Mouse (Mus musculus): ENCODE data around the gene H2al1b. TPM values are rescaled to one million over a fixed set of nuclear protein-coding genes. Genes with fewer than 3 reads are reported as not detected.
"Not testable (repeated sequence)": the region's sequence is repeated elsewhere in the genome, so short reads cannot be mapped to it uniquely, and the experiment has no call there.

H2al1b gene
- polyA plus RNA-seq, 1 experiment: 28.9 TPM

DNA sequence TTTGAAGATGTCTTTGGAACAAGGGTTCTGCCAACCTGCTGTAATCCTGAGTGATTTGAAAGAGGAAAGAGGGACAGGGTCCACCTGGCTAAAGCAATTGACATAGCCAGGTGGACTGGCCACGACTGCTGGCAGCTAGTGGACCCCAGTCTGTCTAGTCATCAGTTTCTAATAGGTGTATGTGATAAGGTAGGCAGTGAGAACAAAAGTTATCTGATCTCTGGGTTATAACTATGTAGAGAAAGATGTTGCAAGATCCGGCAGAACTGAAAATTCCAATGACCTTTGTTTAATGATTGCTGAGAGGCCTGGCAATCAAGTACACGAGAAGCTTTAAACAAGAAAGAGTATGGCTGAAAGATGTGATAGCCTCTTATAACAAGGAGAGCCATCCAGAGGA lies 29.0 kb upstream of the H2al1b start:
- H3K27ac ChIP-seq (ENCODE audit: control insufficient read depth, insufficient read depth, low read depth, low read length): no peak overlapping the region
- no peaks in the 10 kb centered on the region for H3K4me1 ChIP-seq (ENCODE audit: control insufficient read depth, insufficient read depth, low read length)
- no peak for TF ChIP-seq POLR2A (IDR thresholded peaks at IDR 0.05; ENCODE audit: control insufficient read depth, low read depth, low read length)
- no peak for TF ChIP-seq CTCF (IDR thresholded peaks at IDR 0.05; ENCODE audit: control insufficient read depth, insufficient read depth, insufficient replicate concordance, low read depth, low read length)
- no peaks in the 10 kb centered on the region for H3K36me3 ChIP-seq (ENCODE audit: control insufficient read depth, insufficient read depth, low read length)
- H3K27me3 ChIP-seq (ENCODE audit: control insufficient read depth, insufficient read depth, low read length): no peaks in the 10 kb centered on the region
- no peak overlapping the region for H3K4me3 ChIP-seq (ENCODE audit: control insufficient read depth, low read depth, low read length)

DNA sequence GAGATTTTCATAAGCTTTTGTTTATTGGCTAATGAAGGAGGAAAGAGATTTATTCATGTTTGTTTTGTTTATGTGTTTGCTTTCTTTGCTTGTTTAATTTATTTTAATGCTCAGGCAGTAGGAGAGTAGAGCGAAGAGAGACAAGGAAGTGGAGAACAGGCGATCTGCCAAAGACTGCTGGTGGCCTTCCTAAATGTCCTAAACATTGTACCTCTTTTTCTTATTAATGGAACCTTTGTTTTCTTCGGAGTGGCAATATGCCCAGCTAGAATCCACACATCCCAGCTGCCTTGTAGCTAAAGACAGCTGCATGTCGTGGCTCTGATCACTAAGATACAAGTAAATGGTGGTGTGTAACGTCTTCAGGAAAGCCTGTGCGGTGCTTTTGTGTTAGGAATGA lies 25.1 kb upstream of the H2al1b start:
- no peak for TF ChIP-seq CTCF (IDR thresholded peaks at IDR 0.05; ENCODE audit: control insufficient read depth, insufficient read depth, insufficient replicate concordance, low read depth, low read length)
- no peak for TF ChIP-seq POLR2A (IDR thresholded peaks at IDR 0.05; ENCODE audit: control insufficient read depth, low read depth, low read length)
- Histone ChIP-seq H3K4me3 (ENCODE audit: control insufficient read depth, low read depth, low read length) (no peak overlapping the region), H3K27me3 (ENCODE audit: control insufficient read depth, insufficient read depth, low read length) (no peaks in the 10 kb centered on the region), H3K36me3 (ENCODE audit: control insufficient read depth, insufficient read depth, low read length) (no peaks in the 10 kb centered on the region), H3K4me1 (ENCODE audit: control insufficient read depth, insufficient read depth, low read length) (no peaks in the 10 kb centered on the region), H3K27ac (ENCODE audit: control insufficient read depth, insufficient read depth, low read depth, low read length) (no peak overlapping the region)

DNA sequence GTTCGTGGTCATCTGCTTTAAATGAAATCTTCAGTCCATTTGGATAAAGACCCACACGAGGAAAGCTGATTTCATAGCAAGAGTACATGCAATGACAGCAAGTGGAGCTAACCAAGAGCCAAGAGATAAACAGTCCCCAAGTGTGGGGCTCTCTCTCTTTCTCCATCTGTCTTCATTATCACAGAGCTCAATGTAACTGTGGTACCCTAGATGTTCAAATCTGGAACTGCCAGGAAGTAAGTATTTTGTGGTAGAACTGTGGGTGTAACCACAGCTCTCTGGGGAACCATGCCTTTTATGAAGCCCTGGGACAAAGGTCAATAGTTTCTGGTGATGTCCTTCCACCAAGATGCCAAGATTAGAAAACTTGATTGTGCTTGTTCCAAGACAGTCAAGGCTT lies 21.5 kb upstream of the H2al1b start:
- no peaks in the 10 kb centered on the region for H3K36me3 ChIP-seq (ENCODE audit: control insufficient read depth, insufficient read depth, low read length)
- no peaks in the 10 kb centered on the region for H3K27me3 ChIP-seq (ENCODE audit: control insufficient read depth, insufficient read depth, low read length)
- TF ChIP-seq CTCF (IDR thresholded peaks at IDR 0.05; ENCODE audit: control insufficient read depth, insufficient read depth, insufficient replicate concordance, low read depth, low read length): no peak
- TF ChIP-seq POLR2A (IDR thresholded peaks at IDR 0.05; ENCODE audit: control insufficient read depth, low read depth, low read length): no peak
- no peak overlapping the region for H3K27ac ChIP-seq (ENCODE audit: control insufficient read depth, insufficient read depth, low read depth, low read length)
- H3K4me1 ChIP-seq (ENCODE audit: control insufficient read depth, insufficient read depth, low read length): no peaks in the 10 kb centered on the region
- no peak overlapping the region for H3K4me3 ChIP-seq (ENCODE audit: control insufficient read depth, low read depth, low read length)

DNA sequence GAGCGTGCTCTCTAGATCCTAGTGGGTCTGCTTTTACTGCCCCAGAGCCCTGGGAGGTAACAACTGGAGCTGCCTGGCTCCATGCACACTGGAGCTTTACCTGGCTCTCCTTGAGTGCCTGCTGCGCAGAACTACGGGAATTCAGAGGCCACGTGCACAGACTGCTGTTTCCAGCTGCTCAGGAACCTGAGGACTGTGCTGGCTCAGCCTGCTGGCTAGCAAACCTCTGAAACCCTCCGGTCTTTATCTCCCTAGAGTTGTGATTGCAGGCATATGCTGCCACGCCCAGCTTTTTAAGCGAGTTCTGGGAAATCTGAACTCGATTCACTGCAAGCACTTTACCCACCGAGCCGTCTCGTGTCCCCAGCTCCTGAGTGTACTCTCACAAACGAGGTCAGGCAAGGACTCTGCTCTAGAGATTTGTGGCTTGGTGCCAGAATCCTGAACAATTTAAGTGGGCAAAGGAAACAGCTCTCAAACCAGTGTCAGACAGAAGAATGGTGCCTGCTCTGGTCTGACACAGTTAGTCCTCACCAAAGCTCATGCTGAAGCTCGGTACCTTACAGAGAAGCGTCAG lies 13.8 kb upstream of the H2al1b start:
- Histone ChIP-seq H3K27me3 (ENCODE audit: control insufficient read depth, insufficient read depth, low read length) (no peaks in the 10 kb centered on the region), H3K4me1 (ENCODE audit: control insufficient read depth, insufficient read depth, low read length) (no peaks in the 10 kb centered on the region), H3K36me3 (ENCODE audit: control insufficient read depth, insufficient read depth, low read length) (no peaks in the 10 kb centered on the region), H3K27ac (ENCODE audit: control insufficient read depth, insufficient read depth, low read depth, low read length) (no peak overlapping the region), H3K4me3 (ENCODE audit: control insufficient read depth, low read depth, low read length) (no peak overlapping the region)
- no peak for TF ChIP-seq CTCF (IDR thresholded peaks at IDR 0.05; ENCODE audit: control insufficient read depth, insufficient read depth, insufficient replicate concordance, low read depth, low read length)

DNA sequence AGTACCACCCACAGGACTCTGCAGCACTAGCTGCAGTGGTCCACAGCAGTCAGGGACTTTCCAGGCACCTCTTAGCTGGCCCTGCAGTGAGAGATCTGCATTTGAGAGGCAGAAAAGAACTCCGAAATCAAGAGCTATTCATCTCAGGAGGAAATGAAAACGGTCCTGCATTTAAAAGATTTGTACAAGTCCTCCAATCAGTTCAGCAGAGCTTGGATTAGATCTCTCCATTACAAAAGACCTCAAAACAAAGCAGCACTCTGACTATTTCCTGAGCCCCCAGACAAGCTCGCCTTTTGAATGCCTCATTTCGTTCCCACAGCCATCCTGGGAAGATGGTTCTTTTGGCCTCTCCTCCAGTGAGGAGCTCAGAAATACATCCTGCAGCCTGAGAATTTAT lies 13.0 kb upstream of the H2al1b start:
- Histone ChIP-seq H3K27me3 (ENCODE audit: control insufficient read depth, insufficient read depth, low read length) (no peaks in the 10 kb centered on the region), H3K4me1 (ENCODE audit: control insufficient read depth, insufficient read depth, low read length) (no peaks in the 10 kb centered on the region), H3K4me3 (ENCODE audit: control insufficient read depth, low read depth, low read length) (no peak overlapping the region), H3K27ac (ENCODE audit: control insufficient read depth, insufficient read depth, low read depth, low read length) (no peak overlapping the region), H3K36me3 (ENCODE audit: control insufficient read depth, insufficient read depth, low read length) (no peaks in the 10 kb centered on the region)
- TF ChIP-seq POLR2A (IDR thresholded peaks at IDR 0.05; ENCODE audit: control insufficient read depth, low read depth, low read length): no peak
- TF ChIP-seq CTCF (IDR thresholded peaks at IDR 0.05; ENCODE audit: control insufficient read depth, insufficient read depth, insufficient replicate concordance, low read depth, low read length): no peak

DNA sequence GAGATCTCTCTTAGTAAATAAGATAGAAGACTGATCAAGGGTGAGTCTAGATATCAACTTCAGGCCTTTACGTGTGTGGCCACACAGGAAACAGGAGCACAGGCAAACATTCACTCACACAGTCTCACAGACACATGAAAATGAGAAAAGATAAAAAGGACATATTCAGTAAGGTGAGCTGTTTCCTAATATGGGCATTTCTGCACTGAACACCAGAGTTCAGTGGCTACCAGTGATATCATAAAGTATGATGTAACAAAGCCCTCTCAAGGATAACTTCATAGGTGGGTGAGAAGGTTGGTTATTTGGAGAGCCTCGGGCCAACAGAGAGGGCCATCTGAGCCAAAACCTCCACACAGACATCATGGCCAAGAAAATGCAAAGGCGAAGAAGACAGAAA lies 3.3 kb upstream of the H2al1b start, which contains the start of gene H2al1a:
TSS of gene H2al1a (plus strand) at position 301 of the 400 bp plus-strand sequence.
- not testable (repeated sequence) for H3K4me3 ChIP-seq (ENCODE audit: control insufficient read depth, low read depth, low read length); H3K27ac ChIP-seq (ENCODE audit: control insufficient read depth, insufficient read depth, low read depth, low read length); H3K27me3 ChIP-seq (ENCODE audit: control insufficient read depth, insufficient read depth, low read length); H3K36me3 ChIP-seq (ENCODE audit: control insufficient read depth, insufficient read depth, low read length); H3K4me1 ChIP-seq (ENCODE audit: control insufficient read depth, insufficient read depth, low read length)

DNA sequence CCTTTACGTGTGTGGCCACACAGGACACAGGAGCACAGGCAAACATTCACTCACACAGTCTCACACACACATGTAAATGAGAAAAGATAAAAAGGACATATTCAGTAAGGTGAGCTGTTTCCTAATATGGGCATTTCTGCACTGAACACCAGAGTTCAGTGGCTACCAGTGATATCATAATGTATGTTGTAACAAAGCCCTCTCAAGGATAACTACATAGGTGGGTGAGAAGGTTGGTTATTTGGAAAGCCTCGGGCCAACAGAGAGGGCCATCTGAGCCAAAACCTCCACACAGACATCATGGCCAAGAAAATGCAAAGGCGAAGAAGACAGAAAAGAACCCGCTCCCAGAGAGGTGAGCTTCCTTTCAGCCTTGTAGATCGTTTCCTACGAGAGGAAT lies 3.1 kb downstream of the H2al1b start, which contains the start of gene H2al1c:
TSS of gene H2al1c (plus strand) at position 301 of the 400 bp plus-strand sequence.
- not testable (repeated sequence) for H3K4me1 ChIP-seq (ENCODE audit: control insufficient read depth, insufficient read depth, low read length); H3K27me3 ChIP-seq (ENCODE audit: control insufficient read depth, insufficient read depth, low read length); H3K4me3 ChIP-seq (ENCODE audit: control insufficient read depth, low read depth, low read length); H3K36me3 ChIP-seq (ENCODE audit: control insufficient read depth, insufficient read depth, low read length); H3K27ac ChIP-seq (ENCODE audit: control insufficient read depth, insufficient read depth, low read depth, low read length)

DNA sequence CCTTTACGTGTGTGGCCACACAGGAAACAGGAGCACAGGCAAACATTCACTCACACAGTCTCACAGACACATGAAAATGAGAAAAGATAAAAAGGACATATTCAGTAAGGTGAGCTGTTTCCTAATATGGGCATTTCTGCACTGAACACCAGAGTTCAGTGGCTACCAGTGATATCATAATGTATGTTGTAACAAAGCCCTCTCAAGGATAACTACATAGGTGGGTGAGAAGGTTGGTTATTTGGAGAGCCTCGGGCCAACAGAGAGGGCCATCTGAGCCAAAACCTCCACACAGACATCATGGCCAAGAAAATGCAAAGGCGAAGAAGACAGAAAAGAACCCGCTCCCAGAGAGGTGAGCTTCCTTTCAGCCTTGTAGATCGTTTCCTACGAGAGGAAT lies 6.3 kb downstream of the H2al1b start, which contains the start of gene H2al1d:
TSS of gene H2al1d (plus strand) at position 301 of the 400 bp plus-strand sequence.
- not testable (repeated sequence) for H3K4me3 ChIP-seq (ENCODE audit: control insufficient read depth, low read depth, low read length); H3K4me1 ChIP-seq (ENCODE audit: control insufficient read depth, insufficient read depth, low read length); H3K27me3 ChIP-seq (ENCODE audit: control insufficient read depth, insufficient read depth, low read length); H3K36me3 ChIP-seq (ENCODE audit: control insufficient read depth, insufficient read depth, low read length); H3K27ac ChIP-seq (ENCODE audit: control insufficient read depth, insufficient read depth, low read depth, low read length)

DNA sequence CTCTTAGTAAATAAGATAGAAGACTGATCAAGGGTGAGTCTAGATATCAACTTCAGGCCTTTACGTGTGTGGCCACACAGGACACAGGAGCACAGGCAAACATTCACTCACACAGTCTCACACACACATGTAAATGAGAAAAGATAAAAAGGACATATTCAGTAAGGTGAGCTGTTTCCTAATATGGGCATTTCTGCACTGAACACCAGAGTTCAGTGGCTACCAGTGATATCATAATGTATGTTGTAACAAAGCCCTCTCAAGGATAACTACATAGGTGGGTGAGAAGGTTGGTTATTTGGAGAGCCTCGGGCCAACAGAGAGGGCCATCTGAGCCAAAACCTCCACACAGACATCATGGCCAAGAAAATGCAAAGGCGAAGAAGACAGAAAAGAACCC lies 9.4 kb downstream of the H2al1b start, which contains the start of gene H2al1e:
TSS of gene H2al1e (plus strand) at position 301 of the 400 bp plus-strand sequence.
- H3K27me3 ChIP-seq (ENCODE audit: control insufficient read depth, insufficient read depth, low read length); H3K27ac ChIP-seq (ENCODE audit: control insufficient read depth, insufficient read depth, low read depth, low read length); H3K4me3 ChIP-seq (ENCODE audit: control insufficient read depth, low read depth, low read length); H3K36me3 ChIP-seq (ENCODE audit: control insufficient read depth, insufficient read depth, low read length); H3K4me1 ChIP-seq (ENCODE audit: control insufficient read depth, insufficient read depth, low read length): not testable (repeated sequence)

DNA sequence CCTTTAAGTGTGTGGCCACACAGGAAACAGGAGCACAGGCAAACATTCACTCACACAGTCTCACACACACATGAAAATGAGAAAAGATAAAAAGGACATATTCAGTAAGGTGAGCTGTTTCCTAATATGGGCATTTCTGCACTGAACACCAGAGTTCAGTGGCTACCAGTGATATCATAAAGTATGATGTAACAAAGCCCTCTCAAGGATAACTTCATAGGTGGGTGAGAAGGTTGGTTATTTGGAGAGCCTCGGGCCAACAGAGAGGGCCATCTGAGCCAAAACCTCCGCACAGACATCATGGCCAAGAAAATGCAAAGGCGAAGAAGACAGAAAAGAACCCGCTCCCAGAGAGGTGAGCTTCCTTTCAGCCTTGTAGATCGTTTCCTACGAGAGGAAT lies 12.6 kb downstream of the H2al1b start, which contains the start of gene H2al1f:
TSS of gene H2al1f (plus strand) at position 301 of the 400 bp plus-strand sequence.
- H3K4me3 ChIP-seq (ENCODE audit: control insufficient read depth, low read depth, low read length); H3K27me3 ChIP-seq (ENCODE audit: control insufficient read depth, insufficient read depth, low read length); H3K4me1 ChIP-seq (ENCODE audit: control insufficient read depth, insufficient read depth, low read length); H3K27ac ChIP-seq (ENCODE audit: control insufficient read depth, insufficient read depth, low read depth, low read length); H3K36me3 ChIP-seq (ENCODE audit: control insufficient read depth, insufficient read depth, low read length): not testable (repeated sequence)

DNA sequence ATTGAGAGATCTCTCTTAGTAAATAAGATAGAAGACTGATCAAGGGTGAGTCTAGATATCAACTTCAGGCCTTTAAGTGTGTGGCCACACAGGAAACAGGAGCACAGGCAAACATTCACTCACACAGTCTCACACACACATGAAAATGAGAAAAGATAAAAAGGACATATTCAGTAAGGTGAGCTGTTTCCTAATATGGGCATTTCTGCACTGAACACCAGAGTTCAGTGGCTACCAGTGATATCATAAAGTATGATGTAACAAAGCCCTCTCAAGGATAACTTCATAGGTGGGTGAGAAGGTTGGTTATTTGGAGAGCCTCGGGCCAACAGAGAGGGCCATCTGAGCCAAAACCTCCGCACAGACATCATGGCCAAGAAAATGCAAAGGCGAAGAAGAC lies 15.7 kb downstream of the H2al1b start, which contains the start of gene H2al1g:
TSS of gene H2al1g (plus strand) at position 301 of the 400 bp plus-strand sequence.
- not testable (repeated sequence) for H3K27ac ChIP-seq (ENCODE audit: control insufficient read depth, insufficient read depth, low read depth, low read length); H3K4me3 ChIP-seq (ENCODE audit: control insufficient read depth, low read depth, low read length); H3K36me3 ChIP-seq (ENCODE audit: control insufficient read depth, insufficient read depth, low read length); H3K4me1 ChIP-seq (ENCODE audit: control insufficient read depth, insufficient read depth, low read length); H3K27me3 ChIP-seq (ENCODE audit: control insufficient read depth, insufficient read depth, low read length)
